Mouse (Mus musculus): ENCODE measurements at regions not wholly inside any gene's neighbourhood (a gene's known extent, or its start where the extent isn't known, plus 50 kb on each side); places are given as distances from the start of the nearest gene placed in this dataset.

GRCm38 (mm10) chr10:126752699-126753098 lies 148.5 kb downstream of the Atp23 start:
- DNase-seq (ENCODE audit: low read depth, low spot score) = no peak
- no peak overlapping the region for H3K4me3 ChIP-seq (ENCODE audit: control insufficient read depth in 1 of 2, insufficient read depth in 1 of 2, low read depth in 2 of 2, low read length in 2 of 2)

GRCm38 (mm10) chr10:126748696-126749466 lies 152.3 kb downstream of the Atp23 start:
- no peak for DNase-seq (ENCODE audit: low read depth, low spot score)
- H3K36me3 ChIP-seq (ENCODE audit: control insufficient read depth in 1 of 2, insufficient read depth in 2 of 2, low read length in 2 of 2) = no peaks in the 10 kb centered on the region
- no peaks in the 10 kb centered on the region for H3K79me2 ChIP-seq (ENCODE audit: control insufficient read depth, insufficient read depth, low read length, poor library complexity)
- H3K9ac ChIP-seq (ENCODE audit: control insufficient read depth, low read depth, low read length, poor library complexity, severe bottlenecking) = no peak overlapping the region
- TF ChIP-seq KAT2A (conservative IDR thresholded peaks at IDR 0.05; ENCODE audit: low read depth, low read length) (no peak), ZC3H11A (IDR thresholded peaks at IDR 0.05; ENCODE audit: low read depth, low read length) (no peak), SMC3 (IDR thresholded peaks at IDR 0.05; ENCODE audit: low read depth, low read length) (no peak), ZNF384 (IDR thresholded peaks at IDR 0.05; ENCODE audit: low read depth, low read length) (no peak), EP300 (IDR thresholded peaks at IDR 0.05; ENCODE audit: low read depth in 1 of 2, low read length in 2 of 2) (no peak), POLR2AphosphoS2 (IDR thresholded peaks at IDR 0.05; ENCODE audit: low read length) (no peak), ELF1 (IDR thresholded peaks at IDR 0.05; ENCODE audit: low read depth, low read length) (no peak), CHD1 (IDR thresholded peaks at IDR 0.05; ENCODE audit: low read depth, low read length) (no peak), CTCF (IDR thresholded peaks at IDR 0.05 in 2 of 3, conservative IDR thresholded peaks at IDR 0.05 in 1 of 3; ENCODE audit: control insufficient read depth in 1 of 3, insufficient read depth in 1 of 3, low read depth in 2 of 3, low read length in 3 of 3, poor library complexity in 1 of 3, severe bottlenecking in 1 of 3) (no peak), SIN3A (IDR thresholded peaks at IDR 0.05; ENCODE audit: low read length) (no peak), ZKSCAN1 (IDR thresholded peaks at IDR 0.05; ENCODE audit: low read depth, low read length) (no peak), CHD2 (IDR thresholded peaks at IDR 0.05; ENCODE audit: low read length) (no peak), MYB (IDR thresholded peaks at IDR 0.05; ENCODE audit: low read depth, low read length) (no peak), TBP (IDR thresholded peaks at IDR 0.05; ENCODE audit: low read depth, low read length) (no peak), GABPA (IDR thresholded peaks at IDR 0.05; ENCODE audit: low read depth, low read length) (no peak), POLR2AphosphoS5 (IDR thresholded peaks at IDR 0.05; ENCODE audit: borderline replicate concordance, low read depth, low read length) (no peak), ZMIZ1 (IDR thresholded peaks at IDR 0.05; ENCODE audit: low read depth, low read length) (no peak), ETS1 (IDR thresholded peaks at IDR 0.05; ENCODE audit: low read depth, low read length) (no peak), USF2 (IDR thresholded peaks at IDR 0.05; ENCODE audit: borderline replicate concordance in 1 of 2, insufficient read depth in 1 of 2, low read depth in 1 of 2, low read length in 2 of 2) (no peak)
- no peaks in the 10 kb centered on the region for H3K9me3 ChIP-seq (replicated peaks; ENCODE audit: insufficient read depth, low read length)
- no peak overlapping the region for H3K27ac ChIP-seq (ENCODE audit: control insufficient read depth, low read depth, low read length)
- no peaks in the 10 kb centered on the region for H3K27me3 ChIP-seq (ENCODE audit: control insufficient read depth in 1 of 2, insufficient read depth in 2 of 2, low read length in 2 of 2)
- H3K4me1 ChIP-seq (ENCODE audit: control insufficient read depth in 1 of 2, insufficient read depth in 2 of 2, low read length in 2 of 2) = no peaks in the 10 kb centered on the region
- no peak overlapping the region for H3K4me3 ChIP-seq (ENCODE audit: control insufficient read depth in 1 of 2, insufficient read depth in 1 of 2, low read depth in 2 of 2, low read length in 2 of 2)

More at GRCm38 (mm10) chr10:126752699-126753098, 148.5 kb downstream of the Atp23 start:
- TF ChIP-seq ETS1 (IDR thresholded peaks at IDR 0.05; ENCODE audit: low read depth, low read length) (no peak), MXI1 (IDR thresholded peaks at IDR 0.05; ENCODE audit: low read depth, low read length) (no peak), POLR2AphosphoS5 (IDR thresholded peaks at IDR 0.05; ENCODE audit: borderline replicate concordance, low read depth, low read length) (no peak), GATA1 (IDR thresholded peaks at IDR 0.05; ENCODE audit: low read depth, low read length) (no peak), USF1 (IDR thresholded peaks at IDR 0.05; ENCODE audit: low read depth, low read length) (no peak), MAX (IDR thresholded peaks at IDR 0.05; ENCODE audit: low read length) (no peak)
- Histone ChIP-seq H3K4me1 (ENCODE audit: control insufficient read depth in 1 of 2, insufficient read depth in 2 of 2, low read length in 2 of 2) (no peaks in the 10 kb centered on the region), H3K36me3 (ENCODE audit: control insufficient read depth in 1 of 2, insufficient read depth in 2 of 2, low read length in 2 of 2) (no peaks in the 10 kb centered on the region), H3K27ac (ENCODE audit: control insufficient read depth, low read depth, low read length) (no peak overlapping the region), H3K79me2 (ENCODE audit: control insufficient read depth, insufficient read depth, low read length, poor library complexity) (no peaks in the 10 kb centered on the region), H3K9me3 (replicated peaks; ENCODE audit: insufficient read depth, low read length) (no peaks in the 10 kb centered on the region), H3K9ac (ENCODE audit: control insufficient read depth, low read depth, low read length, poor library complexity, severe bottlenecking) (no peak overlapping the region), H3K27me3 (ENCODE audit: control insufficient read depth in 1 of 2, insufficient read depth in 2 of 2, low read length in 2 of 2) (no peaks in the 10 kb centered on the region)

Measured in MEL (cell line).